ENCODE assay signal across 12 mouse cellular contexts in the genomic region with DNA sequence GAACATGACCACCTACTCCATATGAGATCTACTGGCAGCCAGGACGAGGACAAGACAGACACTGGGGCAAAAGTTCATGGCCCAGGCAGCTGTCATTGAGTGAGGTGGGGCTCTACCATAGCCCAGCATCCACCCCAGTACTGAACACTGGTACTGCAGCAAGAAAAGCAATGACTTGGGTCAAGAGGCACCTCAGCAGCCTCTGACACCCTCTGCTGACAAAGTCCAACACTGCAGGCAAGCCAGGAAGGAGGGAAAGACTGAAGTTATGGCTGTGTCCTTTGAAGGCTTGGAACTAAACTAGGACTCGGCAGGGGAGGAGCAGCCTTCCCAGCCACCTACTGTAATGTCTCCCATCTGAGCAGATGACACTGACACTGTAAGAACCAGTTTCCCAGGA. TPM values are rescaled to one million over a fixed set of nuclear protein-coding genes. Genes with fewer than 3 reads are reported as not detected.
A peak's percentile ranks its signal among the peaks of the same experiment; 100 is the strongest.
DNase-seq lines count a peak whose midpoint lies in the region; ATAC-seq and TF ChIP-seq lines count a peak whose summit lies in the region.
"Had no signal": no experiment of that assay in that cellular context is flagged by ENCODE, and none has a peak within 500 bp of the region (broad histone marks: within the 10 kb centered on the region; RNA-seq: fewer than 3 reads in every experiment).

No protein-coding gene starts in this region.

- H3K9me3 ChIP-seq in heart, postnatal 0 days (replicated peaks; ENCODE audit: control insufficient read depth, low read length) = no peaks in the 10 kb centered on the region
- no peaks in the 10 kb centered on the region for H3K9me3 ChIP-seq in heart, embryonic 10.5 days
- H3K9me3 ChIP-seq in lung, embryonic 14.5 days (ENCODE audit: low read depth, low read length) = no peaks in the 10 kb centered on the region
- H3K9me3 ChIP-seq: forebrain, embryonic 12.5 days; limb, embryonic 15.5 days had no signal

- H3K36me3 ChIP-seq in heart, postnatal 0 days (replicated peaks; ENCODE audit: control insufficient read depth, insufficient read depth, low read length) = no peaks in the 10 kb centered on the region
- no peaks in the 10 kb centered on the region for H3K36me3 ChIP-seq in heart, embryonic 10.5 days
- H3K36me3 ChIP-seq in lung, embryonic 14.5 days (ENCODE audit: insufficient read depth) = no peaks in the 10 kb centered on the region
- H3K36me3 ChIP-seq: forebrain, embryonic 12.5 days; limb, embryonic 15.5 days had no signal

- no peak for DNase-seq in heart, postnatal 0 days (ENCODE audit: low spot score)
- no peak for DNase-seq in heart, embryonic 10.5 days (ENCODE audit: low spot score)
- peak; percentile 12 for DNase-seq in lung, embryonic 14.5 days
- DNase-seq in lung, postnatal 10 days = no peak
- DNase-seq in R1 (ENCODE audit: low read depth, low spot score) = peak; percentile 34
- no peak for DNase-seq in lung, postnatal 14 days
- DNase-seq: adrenal gland, postnatal 25 days had no signal

- TF ChIP-seq CTCF in heart, postnatal 0 days (IDR thresholded peaks at IDR 0.05; ENCODE audit: low read depth) = peak; percentile 44
- peak; percentile 47 for TF ChIP-seq CTCF in lung, embryonic 14.5 days (IDR thresholded peaks at IDR 0.05; ENCODE audit: low read depth)

- ATAC-seq in heart, postnatal 0 days (ENCODE audit: insufficient read depth, low read depth) = no peak
- no peak for ATAC-seq in lung, embryonic 14.5 days (ENCODE audit: insufficient read depth)
- ATAC-seq in megakaryocyte-erythroid progenitor cell, adult 5-6 weeks (replicated peaks; ENCODE audit: low FRiP score, low TSS enrichment, poor library complexity, severe bottlenecking) = 0 out of 2 replicates have a peak, but pooled peaks have one; percentile 14

- no peak overlapping the region for H3K4me3 ChIP-seq in heart, postnatal 0 days (ENCODE audit: low read depth, low read length)
- H3K4me3 ChIP-seq in heart, embryonic 10.5 days = no peak overlapping the region
- no peak overlapping the region for H3K4me3 ChIP-seq in lung, embryonic 14.5 days (ENCODE audit: low read depth, low read length)
- H3K4me3 ChIP-seq: forebrain, embryonic 12.5 days; limb, embryonic 15.5 days had no signal

- no peaks in the 10 kb centered on the region for H3K4me1 ChIP-seq in heart, postnatal 0 days (ENCODE audit: control insufficient read depth, insufficient read depth)
- H3K4me1 ChIP-seq in heart, embryonic 10.5 days = no peaks in the 10 kb centered on the region
- no peaks in the 10 kb centered on the region for H3K4me1 ChIP-seq in lung, embryonic 14.5 days (ENCODE audit: insufficient read depth)
- H3K4me1 ChIP-seq: forebrain, embryonic 12.5 days; limb, embryonic 15.5 days had no signal

- no peak overlapping the region for H3K27ac ChIP-seq in heart, postnatal 0 days (ENCODE audit: low read depth)
- no peak overlapping the region for H3K27ac ChIP-seq in heart, embryonic 10.5 days
- no peak overlapping the region for H3K27ac ChIP-seq in lung, embryonic 14.5 days (ENCODE audit: low read depth)
- H3K27ac ChIP-seq: forebrain, embryonic 12.5 days; limb, embryonic 15.5 days had no signal

- TF ChIP-seq EP300 in heart, postnatal 0 days (IDR thresholded peaks at IDR 0.05; ENCODE audit: low read depth) = no peak

- 30% methylated on average over 2 of the region's 2 CpGs for WGBS in heart, postnatal 0 days
- WGBS in heart, embryonic 10.5 days = 46% methylated on average over 2 of the region's 2 CpGs
- WGBS in lung, embryonic 14.5 days = 43% methylated on average over 2 of the region's 2 CpGs

- H3K4me2 ChIP-seq in heart, postnatal 0 days (ENCODE audit: low read depth, low read length) = no peak overlapping the region
- H3K4me2 ChIP-seq in lung, embryonic 14.5 days = no peak overlapping the region
- H3K4me2 ChIP-seq: forebrain, embryonic 12.5 days; limb, embryonic 15.5 days had no signal

- H3K27me3 ChIP-seq in heart, postnatal 0 days (ENCODE audit: control insufficient read depth, insufficient read depth, low read length) = no peaks in the 10 kb centered on the region
- peaks cover 4% of the 10 kb centered on the region; the same call in 1 of the 2 replicates for H3K27me3 ChIP-seq in heart, embryonic 10.5 days (ENCODE audit: insufficient read depth, poor library complexity, severe bottlenecking)
- no peaks in the 10 kb centered on the region for H3K27me3 ChIP-seq in lung, embryonic 14.5 days (ENCODE audit: insufficient read depth, low read length)
- H3K27me3 ChIP-seq: limb, embryonic 15.5 days had no signal

- no peak overlapping the region for H3K9ac ChIP-seq in heart, postnatal 0 days (replicated peaks; ENCODE audit: low read depth, low read length)
- no peak overlapping the region for H3K9ac ChIP-seq in lung, embryonic 14.5 days
- H3K9ac ChIP-seq: forebrain, embryonic 12.5 days; limb, embryonic 15.5 days had no signal

RNA-seq across cellular contexts. Expression of gene Kndc1, which starts 30.2 kb away (rescaled TPM):
- total RNA-seq in heart, postnatal 0 days (2014; rRNA removed; ENCODE audit: low replicate concordance) = 0.23 TPM in 1 of 2 replicates, not detected in the other
- 0.08 TPM in 1 of 2 replicates, not detected in the other for polyA plus RNA-seq in heart, postnatal 0 days (2015; fragmentation: Nextera tagmentation; extraction: Ambion mirVana)
- 0.07 and 0.18 TPM in 2 replicates for polyA plus RNA-seq in heart, embryonic 10.5 days (2016; fragmentation: Nextera tagmentation; extraction: Ambion mirVana)
- 0.45 and 0.53 TPM in 2 replicates for polyA plus RNA-seq in lung, embryonic 14.5 days (2014; fragmentation: Nextera tagmentation; extraction: Ambion mirVana)
- total RNA-seq in megakaryocyte-erythroid progenitor cell, adult 5-6 weeks (2014; fragmentation: Nextera tagmentation) = not detected in 2 replicates
- not detected in 2 replicates for total RNA-seq in megakaryocyte-erythroid progenitor cell, adult 5-6 weeks (2017)
- total RNA-seq: common myeloid progenitor, adult 5-6 weeks had no signal

RNA-seq across cellular contexts. Expression of gene Adgra1, which starts 30.3 kb away (rescaled TPM):
- not detected in 2 replicates for total RNA-seq in heart, postnatal 0 days (2014; rRNA removed; ENCODE audit: low replicate concordance)
- polyA plus RNA-seq in heart, postnatal 0 days (2015; fragmentation: Nextera tagmentation; extraction: Ambion mirVana) = 0.12 TPM in 1 of 2 replicates, not detected in the other
- polyA plus RNA-seq in heart, embryonic 10.5 days (2016; fragmentation: Nextera tagmentation; extraction: Ambion mirVana) = 0.24 TPM in 1 of 2 replicates, not detected in the other
- polyA plus RNA-seq in lung, embryonic 14.5 days (2014; fragmentation: Nextera tagmentation; extraction: Ambion mirVana) = not detected in 2 replicates
- not detected in 2 replicates for total RNA-seq in megakaryocyte-erythroid progenitor cell, adult 5-6 weeks (2014; fragmentation: Nextera tagmentation)
- not detected in 2 replicates for total RNA-seq in megakaryocyte-erythroid progenitor cell, adult 5-6 weeks (2017)
- total RNA-seq: common myeloid progenitor, adult 5-6 weeks; megakaryocyte, adult 5-6 weeks had no signal

Comparison
In these comparisons a context has a peak if more than half of its experiments do, and no peak if none do; other contexts are left out.
1. DNase-seq: peak in lung, embryonic 14.5 days (single experiment) and R1 (single experiment); none in heart, postnatal 0 days (single experiment), heart, embryonic 10.5 days (single experiment), lung, postnatal 10 days (single experiment) and lung, postnatal 14 days (single experiment).